Mouse (Mus musculus): ENCODE results near the gene Kcnq1. TPM values are rescaled to one million over a fixed set of nuclear protein-coding genes. Genes with fewer than 3 reads are reported as not detected.

Kcnq1 gene
- total and polyA plus RNA-seq, 3 experiments, result not detected

DNA sequence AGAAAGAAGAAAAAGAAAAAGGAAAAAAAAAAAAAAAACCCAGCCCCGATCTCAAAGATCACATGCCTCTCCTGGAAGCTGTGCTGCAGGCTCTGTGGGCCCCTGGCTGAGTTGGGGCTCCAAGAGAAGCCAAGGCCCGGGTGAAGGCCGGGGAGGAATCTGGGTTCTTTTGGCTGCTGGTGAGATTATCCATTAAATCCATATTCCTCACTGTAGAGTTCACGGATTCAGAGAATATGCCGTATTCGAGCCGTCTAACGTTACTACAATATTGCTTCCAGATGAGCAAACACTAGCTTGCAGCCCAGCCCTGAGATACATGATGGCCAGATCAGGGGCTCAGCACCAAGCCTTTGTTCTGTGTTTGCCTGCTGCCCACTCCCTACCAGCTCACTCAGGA, 204.7 kb downstream of the Kcnq1 start:
- H3K36me3 ChIP-seq (replicated peaks in 1 of 2; ENCODE audit: control insufficient read depth in 1 of 2, insufficient read depth in 1 of 2, low read length in 1 of 2), result no peaks in the 10 kb centered on the region
- H3K4me3 ChIP-seq (replicated peaks in 1 of 3; ENCODE audit: low read depth in 2 of 3, low read length in 2 of 3, poor library complexity in 1 of 3), result no peak overlapping the region
- peaks cover 74% of the 10 kb centered on the region for H3K27me3 ChIP-seq (replicated peaks)
- no peak for TF ChIP-seq HCFC1 (IDR thresholded peaks at IDR 0.05; ENCODE audit: low read depth, low read length)
- no peak for TF ChIP-seq RCOR1 (conservative IDR thresholded peaks at IDR 0.05; ENCODE audit: low read depth, low read length)
- no peak for TF ChIP-seq GABPA (IDR thresholded peaks at IDR 0.05; ENCODE audit: insufficient replicate concordance, low read depth, low read length)
- no peak for TF ChIP-seq SIN3A (IDR thresholded peaks at IDR 0.05; ENCODE audit: low read length)
- no peak for TF ChIP-seq ELF1 (IDR thresholded peaks at IDR 0.05; ENCODE audit: low read depth, low read length)
- no peak for TF ChIP-seq USF1 (IDR thresholded peaks at IDR 0.05; ENCODE audit: low read depth, low read length)
- no peak for TF ChIP-seq PAX5 (IDR thresholded peaks at IDR 0.05; ENCODE audit: low read length)
- TF ChIP-seq TCF12 (IDR thresholded peaks at IDR 0.05; ENCODE audit: low read depth, low read length), result no peak
- no peak for TF ChIP-seq MAX (IDR thresholded peaks at IDR 0.05; ENCODE audit: low read length)
- no peak for TF ChIP-seq IRF4 (IDR thresholded peaks at IDR 0.05; ENCODE audit: low read depth, low read length)
- no peak for TF ChIP-seq UBTF (IDR thresholded peaks at IDR 0.05; ENCODE audit: low read depth, low read length)
- no peak overlapping the region for H3K9ac ChIP-seq (ENCODE audit: insufficient read depth, low read depth)
- no peak overlapping the region for H3K4me2 ChIP-seq (ENCODE audit: insufficient read depth, low read depth, poor library complexity, severe bottlenecking)
- no peak for DNase-seq (ENCODE audit: extremely low read depth)
- dilution Hi-C loops (cut with MboI; ENCODE audit: extremely low pct_ligation_motif_present, extremely low pct_unique_long_range_greater_than_20kb, low sequenced_read_pairs) (no loop called here), in situ Hi-C loops (cut with MboI; ENCODE audit: low pct_ligation_motif_present, low pct_unique_long_range_greater_than_20kb, low sequenced_read_pairs) (no loop called here)
- no peaks in the 10 kb centered on the region for H3K4me1 ChIP-seq (ENCODE audit: control insufficient read depth in 1 of 2, insufficient read depth in 2 of 2)
- H3K27ac ChIP-seq (ENCODE audit: insufficient read depth, low read depth), result no peak overlapping the region
- no peaks in the 10 kb centered on the region for H3K79me2 ChIP-seq (replicated peaks; ENCODE audit: control insufficient read depth, extremely low read depth, insufficient read depth, poor library complexity, severe bottlenecking)
- H3K9me3 ChIP-seq (replicated peaks; ENCODE audit: low read length), result no peaks in the 10 kb centered on the region

DNA sequence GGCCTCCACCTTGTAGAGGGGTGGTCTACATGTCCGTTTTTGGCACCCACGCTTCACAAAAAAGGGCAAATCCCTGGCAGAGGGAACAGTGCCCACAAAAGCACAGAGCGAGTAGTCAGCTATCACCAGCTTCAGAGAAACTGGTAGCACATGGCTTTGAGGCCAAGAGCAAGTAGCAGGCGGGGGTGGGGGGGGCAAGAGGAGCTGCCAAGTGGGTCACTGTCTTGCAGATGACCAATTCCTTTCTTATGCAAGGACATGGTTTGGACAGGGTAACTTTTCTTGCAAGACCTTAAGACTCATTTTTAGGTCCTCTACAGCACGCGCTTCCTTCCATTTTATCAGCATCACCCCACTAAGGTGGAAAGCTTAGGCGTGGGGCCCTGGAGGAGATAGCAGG, 205.3 kb downstream of the Kcnq1 start:
- no peak for TF ChIP-seq ZKSCAN1 (IDR thresholded peaks at IDR 0.05; ENCODE audit: borderline replicate concordance, low read depth, low read length)
- no peak for TF ChIP-seq HCFC1 (IDR thresholded peaks at IDR 0.05; ENCODE audit: low read depth, low read length)
- no peak for TF ChIP-seq NELFE (IDR thresholded peaks at IDR 0.05; ENCODE audit: low read depth, low read length)
- no peak for TF ChIP-seq ZMIZ1 (IDR thresholded peaks at IDR 0.05; ENCODE audit: low read depth, low read length)
- TF ChIP-seq IRF4 (IDR thresholded peaks at IDR 0.05; ENCODE audit: low read depth, low read length), result no peak
- TF ChIP-seq KAT2A (IDR thresholded peaks at IDR 0.05; ENCODE audit: insufficient replicate concordance, low read length), result no peak
- TF ChIP-seq TCF12 (IDR thresholded peaks at IDR 0.05; ENCODE audit: low read depth, low read length), result no peak
- no peak for TF ChIP-seq MXI1 (IDR thresholded peaks at IDR 0.05; ENCODE audit: low read depth, low read length)
- TF ChIP-seq ELF1 (IDR thresholded peaks at IDR 0.05; ENCODE audit: low read depth, low read length), result no peak
- no peak for TF ChIP-seq PAX5 (IDR thresholded peaks at IDR 0.05; ENCODE audit: low read length)
- TF ChIP-seq ETS1 (conservative IDR thresholded peaks at IDR 0.05; ENCODE audit: low read depth, low read length), result no peak
- TF ChIP-seq MEF2A (IDR thresholded peaks at IDR 0.05; ENCODE audit: borderline replicate concordance, low read depth, low read length), result no peak
- no peak for TF ChIP-seq TBP (conservative IDR thresholded peaks at IDR 0.05; ENCODE audit: low read depth, low read length)
- no peak for TF ChIP-seq POLR2AphosphoS2 (IDR thresholded peaks at IDR 0.05; ENCODE audit: low read depth, low read length)
- TF ChIP-seq POLR2A (IDR thresholded peaks at IDR 0.05; ENCODE audit: low read depth, low read length), result no peak
- TF ChIP-seq NRF1 (IDR thresholded peaks at IDR 0.05; ENCODE audit: low read depth, low read length), result no peak
- peaks cover 75% of the 10 kb centered on the region for H3K27me3 ChIP-seq (replicated peaks)
- H3K79me2 ChIP-seq (replicated peaks; ENCODE audit: control insufficient read depth, extremely low read depth, insufficient read depth, poor library complexity, severe bottlenecking), result no peaks in the 10 kb centered on the region
- H3K9ac ChIP-seq (ENCODE audit: insufficient read depth, low read depth), result no peak overlapping the region
- no peaks in the 10 kb centered on the region for H3K36me3 ChIP-seq (replicated peaks in 1 of 2; ENCODE audit: control insufficient read depth in 1 of 2, insufficient read depth in 1 of 2, low read length in 1 of 2)
- no peak for DNase-seq (ENCODE audit: extremely low read depth)
- in situ Hi-C loops (cut with MboI; ENCODE audit: low pct_ligation_motif_present, low pct_unique_long_range_greater_than_20kb, low sequenced_read_pairs) (no loop called here), dilution Hi-C loops (cut with MboI; ENCODE audit: extremely low pct_ligation_motif_present, extremely low pct_unique_long_range_greater_than_20kb, low sequenced_read_pairs) (no loop called here)
- H3K4me3 ChIP-seq (replicated peaks in 1 of 3; ENCODE audit: low read depth in 2 of 3, low read length in 2 of 3, poor library complexity in 1 of 3), result no peak overlapping the region
- no peaks in the 10 kb centered on the region for H3K9me3 ChIP-seq (replicated peaks; ENCODE audit: low read length)
- no peaks in the 10 kb centered on the region for H3K4me1 ChIP-seq (ENCODE audit: control insufficient read depth in 1 of 2, insufficient read depth in 2 of 2)
- no peak overlapping the region for H3K27ac ChIP-seq (ENCODE audit: insufficient read depth, low read depth)
- H3K4me2 ChIP-seq (ENCODE audit: insufficient read depth, low read depth, poor library complexity, severe bottlenecking), result no peak overlapping the region
